Mouse (Mus musculus): ENCODE data around the gene Eif3i.
"Not testable (repeated sequence)": the region's sequence is repeated elsewhere in the genome, so short reads cannot be mapped to it uniquely, and the experiment has no call there.

DNA sequence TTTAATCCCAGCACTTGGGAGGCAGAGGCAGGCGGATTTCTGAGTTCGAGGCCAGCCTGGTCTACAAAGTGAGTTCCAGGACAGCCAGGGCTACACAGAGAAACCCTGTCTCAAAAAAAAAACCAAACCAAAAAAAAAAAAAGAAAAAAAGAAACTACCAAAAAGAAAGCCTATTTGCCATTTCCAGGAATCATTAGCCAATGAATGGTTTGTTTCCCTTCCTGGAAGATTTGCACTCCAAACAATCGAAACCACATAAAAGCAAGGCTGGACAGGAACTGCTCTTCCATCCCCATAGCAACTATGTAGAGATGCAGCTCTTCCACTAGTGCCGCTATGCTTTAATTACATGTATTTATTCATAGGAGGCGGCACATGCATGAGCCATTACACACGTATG, 45.9 kb downstream of the Eif3i start:
- TF ChIP-seq POLR2A (IDR thresholded peaks at IDR 0.05; ENCODE audit: borderline replicate concordance, low read depth, low read length); CTCF (IDR thresholded peaks at IDR 0.05; ENCODE audit: low read depth, low read length): not testable (repeated sequence)
